Mouse (Mus musculus) C2C12 (cell line): Measurements from ENCODE around the gene Slc38a2. TPM values are rescaled to one million over a fixed set of nuclear protein-coding genes. Genes with fewer than 3 reads are reported as not detected.

Experiments
- H3K27me3 ChIP-seq: one replicate; pipeline ENCODE4 v1.6.1; 2011; ENCODE audit not compliant: control insufficient read depth, insufficient read depth, insufficient read length
- H3K36me3 ChIP-seq: one replicate; pipeline ENCODE4 v1.6.1; 2011; ENCODE audit not compliant: control insufficient read depth, insufficient read depth
- H3K4me3 ChIP-seq: one replicate; pipeline ENCODE4 v1.5.1; 2011; ENCODE audit warnings: mild to moderate bottlenecking, control low read depth; ENCODE audit not compliant: poor library complexity, insufficient read depth, severe bottlenecking
- H3K79me2 ChIP-seq: one replicate; pipeline ENCODE4 v1.6.1; 2011; ENCODE audit not compliant: control insufficient read depth, insufficient read depth
- H3K79me3 ChIP-seq: one replicate; pipeline ENCODE4 v1.6.1; 2011; ENCODE audit warnings: low read depth, control low read depth
- H3ac ChIP-seq: one replicate; pipeline ENCODE3; 2011; ENCODE audit warnings: low read depth; ENCODE audit not compliant: control insufficient read depth, insufficient read length
- CEBPB ChIP-seq: IDR thresholded peaks from one replicate; pipeline ENCODE4 v1.6.1; 2011; ENCODE audit warnings: low read depth, mild to moderate bottlenecking, control low read depth, moderate library complexity
- CTCF ChIP-seq: IDR thresholded peaks from one replicate; pipeline ENCODE4 v1.5.1; 2011; ENCODE audit not compliant: control insufficient read depth, insufficient read depth, insufficient read length
- FOSL1 ChIP-seq: IDR thresholded peaks from one replicate; pipeline ENCODE4 v1.8.0; 2011; ENCODE audit warnings: mild to moderate bottlenecking, low read length; ENCODE audit not compliant: poor library complexity, insufficient read depth, severe bottlenecking
- MAX ChIP-seq: IDR thresholded peaks from one replicate; pipeline ENCODE4 v1.6.1; 2011; ENCODE audit warnings: mild to moderate bottlenecking, control low read depth
- MYOD1 ChIP-seq: IDR thresholded peaks from one replicate; pipeline ENCODE4 v1.6.1; 2011; ENCODE audit warnings: low read depth; ENCODE audit not compliant: control insufficient read depth, insufficient read length
- MYOG ChIP-seq: IDR thresholded peaks from one replicate; pipeline ENCODE4 v1.6.1; 2011; ENCODE audit not compliant: control insufficient read depth, insufficient read length; ENCODE audit errors: extremely low read depth
- USF1 ChIP-seq: IDR thresholded peaks from one replicate; pipeline ENCODE4 v1.6.1; 2011; ENCODE audit warnings: low read depth, mild to moderate bottlenecking, control low read depth, moderate library complexity
- polyA plus RNA-seq: library from polyadenylated mRNA; unstranded; fragments of >200 nt; fragmentation: generic; extraction: Trizol; gene quantifications from one replicate; pipeline ENCODE4 v1.2.1, GENCODE M21; 2012; ENCODE audit warnings: missing spikeins

Slc38a2 gene
- polyA plus RNA-seq, 1 experiment, result 99.9 TPM

DNA sequence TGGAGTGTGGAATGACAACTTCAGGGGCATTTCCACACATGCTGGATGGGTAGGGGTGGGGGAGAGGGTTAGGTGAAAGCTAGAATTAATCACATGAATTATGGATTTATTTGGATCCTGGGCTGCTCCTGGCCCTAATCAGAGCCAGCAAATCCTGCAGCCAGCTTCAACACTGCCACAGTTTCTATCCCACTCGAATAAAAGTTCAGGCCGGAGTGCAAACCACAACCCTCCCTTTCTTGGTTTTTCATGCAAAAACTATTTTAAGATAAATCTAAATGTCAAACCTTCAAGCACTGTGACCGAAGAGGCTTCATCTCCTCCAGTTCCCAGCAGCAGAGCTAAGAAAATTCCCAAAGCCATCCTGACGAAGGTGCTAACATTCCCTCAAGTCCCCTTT is 28.8 kb upstream of the Slc38a2 start:
- Histone ChIP-seq H3K27me3 (no peaks in the 10 kb centered on the region), H3K4me3 (no peak overlapping the region), H3K79me2 (no peaks in the 10 kb centered on the region), H3K36me3 (no peaks in the 10 kb centered on the region), H3ac (no peak overlapping the region), H3K79me3 (no peaks in the 10 kb centered on the region)
- TF ChIP-seq MAX (no peak), USF1 (no peak), FOSL1 (no peak), MYOD1 (no peak), MYOG (no peak), CTCF (no peak), CEBPB (no peak)

DNA sequence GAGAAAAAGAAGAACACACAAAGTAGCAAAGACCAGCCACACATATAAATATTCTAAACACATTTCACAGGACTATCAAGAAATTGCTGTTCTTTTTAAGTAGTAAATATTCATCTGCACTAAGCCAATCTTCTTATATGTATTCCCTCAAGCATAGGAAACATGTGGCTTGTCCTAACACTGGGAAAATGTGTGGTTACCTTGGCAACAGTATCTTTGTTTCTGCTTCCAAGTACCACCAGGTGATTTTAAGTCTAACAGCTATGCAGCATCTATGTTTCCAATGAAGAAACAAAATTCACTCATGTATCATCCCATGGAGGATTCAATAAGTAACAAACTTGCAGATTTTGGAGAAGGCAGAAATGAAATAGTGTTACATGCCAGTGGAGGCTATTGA is 25.0 kb upstream of the Slc38a2 start:
- no peaks in the 10 kb centered on the region for H3K79me2 ChIP-seq
- no peaks in the 10 kb centered on the region for H3K79me3 ChIP-seq
- no peaks in the 10 kb centered on the region for H3K27me3 ChIP-seq
- no peak overlapping the region for H3K4me3 ChIP-seq
- no peaks in the 10 kb centered on the region for H3K36me3 ChIP-seq
- H3ac ChIP-seq, result no peak overlapping the region
- TF ChIP-seq MYOD1, result no peak
- no peak for TF ChIP-seq MYOG
- TF ChIP-seq MAX, result no peak
- no peak for TF ChIP-seq USF1
- TF ChIP-seq CEBPB, result no peak
- no peak for TF ChIP-seq CTCF
- TF ChIP-seq FOSL1, result no peak

DNA sequence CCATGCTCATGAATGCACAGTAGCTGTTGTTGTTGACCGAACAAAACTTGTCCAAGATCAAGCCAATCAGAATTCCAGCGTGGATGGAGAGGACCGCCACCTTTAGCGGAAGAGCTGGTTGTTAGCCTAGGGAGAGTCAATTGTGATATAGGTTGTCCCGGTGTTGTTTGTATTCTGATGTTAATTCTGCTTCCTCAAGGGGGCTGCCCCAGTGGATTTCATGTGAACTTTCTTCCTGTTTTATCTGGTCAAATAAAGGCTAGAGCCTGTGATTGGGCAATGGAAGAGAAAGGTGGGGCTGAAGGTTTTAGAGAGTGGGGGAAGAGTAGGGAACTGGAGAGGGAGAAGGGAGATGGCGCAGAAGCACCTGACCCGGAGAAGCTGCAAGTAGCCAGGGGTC is 22.7 kb upstream of the Slc38a2 start:
- Histone ChIP-seq H3K4me3 (no peak overlapping the region), H3K79me3 (no peaks in the 10 kb centered on the region), H3ac (no peak overlapping the region), H3K36me3 (no peaks in the 10 kb centered on the region), H3K79me2 (no peaks in the 10 kb centered on the region), H3K27me3 (no peaks in the 10 kb centered on the region)
- TF ChIP-seq FOSL1 (no peak), MAX (no peak), MYOG (no peak)

DNA sequence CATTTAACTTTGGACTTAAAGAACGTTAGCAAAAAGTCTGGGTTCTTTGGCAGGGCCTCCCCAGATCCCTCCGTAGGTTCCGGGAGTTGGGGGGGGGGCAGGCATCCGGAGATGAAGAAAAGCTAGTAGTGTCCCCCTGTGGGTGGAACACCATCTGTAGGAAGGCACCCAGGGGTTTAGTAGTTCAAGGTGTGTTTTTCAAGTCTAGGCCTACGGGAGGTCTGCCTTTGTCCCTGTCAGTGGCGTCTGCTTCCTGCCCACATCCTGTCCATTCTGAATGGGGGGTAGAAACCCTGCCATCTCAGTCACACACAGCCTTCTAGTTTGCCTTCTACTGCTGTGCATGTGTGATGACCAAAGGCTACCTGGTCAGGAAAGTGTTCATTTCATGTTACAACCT is 20.6 kb upstream of the Slc38a2 start:
- no peak for TF ChIP-seq CTCF
- TF ChIP-seq MYOD1, result no peak
- no peak for TF ChIP-seq CEBPB
- no peak for TF ChIP-seq MAX
- TF ChIP-seq FOSL1, result no peak
- no peak for TF ChIP-seq MYOG
- no peak for TF ChIP-seq USF1
- Histone ChIP-seq H3K4me3 (no peak overlapping the region), H3K27me3 (no peaks in the 10 kb centered on the region), H3K36me3 (no peaks in the 10 kb centered on the region), H3K79me3 (no peaks in the 10 kb centered on the region), H3K79me2 (no peaks in the 10 kb centered on the region), H3ac (no peak overlapping the region)

DNA sequence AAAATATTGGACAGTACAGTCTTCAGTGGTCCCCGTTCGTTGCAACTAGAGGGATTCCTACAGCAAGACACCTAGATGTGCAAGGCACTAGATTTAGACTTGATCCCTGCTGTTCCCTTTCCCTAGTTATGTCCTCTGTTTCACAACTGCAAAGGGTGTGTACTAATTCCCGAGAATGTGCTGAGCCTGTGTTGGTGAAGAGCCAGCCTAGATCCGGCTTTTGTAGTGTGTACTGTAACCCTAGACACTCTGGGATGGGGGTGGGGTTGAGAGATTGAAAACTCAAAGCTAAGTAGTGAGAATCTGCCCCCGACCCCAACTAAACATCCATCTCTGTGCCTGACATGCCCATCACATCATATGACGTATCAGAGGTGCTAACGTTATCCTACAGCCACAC is 18.9 kb upstream of the Slc38a2 start:
- no peak for TF ChIP-seq USF1
- no peak for TF ChIP-seq MYOG
- TF ChIP-seq CTCF, result no peak
- no peak for TF ChIP-seq FOSL1
- no peak for TF ChIP-seq MAX
- TF ChIP-seq MYOD1, result no peak
- no peaks in the 10 kb centered on the region for H3K27me3 ChIP-seq
- H3K79me3 ChIP-seq, result no peaks in the 10 kb centered on the region
- no peaks in the 10 kb centered on the region for H3K36me3 ChIP-seq
- H3K4me3 ChIP-seq, result no peak overlapping the region
- no peak overlapping the region for H3ac ChIP-seq
- no peaks in the 10 kb centered on the region for H3K79me2 ChIP-seq

DNA sequence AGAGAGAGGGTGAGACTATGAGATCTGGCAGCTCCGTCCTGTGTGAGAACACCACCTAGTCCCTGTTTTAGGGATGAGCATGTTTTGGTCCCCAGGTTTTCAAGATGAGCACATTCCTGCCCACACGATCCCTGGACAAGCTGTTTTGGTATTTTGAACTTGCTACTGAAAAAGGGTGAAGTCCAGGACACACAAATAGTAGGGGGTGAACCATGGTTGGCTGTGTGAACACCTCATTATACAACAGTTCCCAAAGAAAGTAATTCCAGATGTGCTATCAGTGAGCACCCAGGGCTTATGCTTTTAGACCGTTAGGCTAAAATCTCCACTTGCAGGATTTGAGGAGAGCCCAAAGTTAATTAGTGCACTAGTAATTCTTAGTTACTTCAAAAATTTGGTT is 17.7 kb upstream of the Slc38a2 start:
- H3K36me3 ChIP-seq, result no peaks in the 10 kb centered on the region
- no peak overlapping the region for H3ac ChIP-seq
- H3K79me3 ChIP-seq, result no peaks in the 10 kb centered on the region
- H3K4me3 ChIP-seq, result no peak overlapping the region
- H3K27me3 ChIP-seq, result no peaks in the 10 kb centered on the region
- no peak for TF ChIP-seq CEBPB
- TF ChIP-seq MAX, result no peak
- no peak for TF ChIP-seq MYOD1
- no peak for TF ChIP-seq USF1
- no peak for TF ChIP-seq MYOG
- no peak for TF ChIP-seq FOSL1
- no peak for TF ChIP-seq CTCF
- H3K79me2 ChIP-seq, result no peaks in the 10 kb centered on the region
